Mouse (Mus musculus) olfactory bulb, adult 2 months (tissue): Measurements from ENCODE around the gene Ubr4.

Experiments used
- CTCF ChIP-seq: fragments of 200-500 bp; IDR thresholded peaks from 2 replicates; pipeline ENCODE4 v1.5.1; 2012; ENCODE audit warnings: low read depth, mild to moderate bottlenecking, low read length, moderate library complexity; ENCODE audit not compliant: insufficient read depth
- POLR2A ChIP-seq: fragments of 200-500 bp; IDR thresholded peaks from 2 replicates; pipeline ENCODE4 v1.6.1; 2012; ENCODE audit warnings: mild to moderate bottlenecking, low read depth, low read length, moderate library complexity; ENCODE audit not compliant: insufficient read depth

DNA sequence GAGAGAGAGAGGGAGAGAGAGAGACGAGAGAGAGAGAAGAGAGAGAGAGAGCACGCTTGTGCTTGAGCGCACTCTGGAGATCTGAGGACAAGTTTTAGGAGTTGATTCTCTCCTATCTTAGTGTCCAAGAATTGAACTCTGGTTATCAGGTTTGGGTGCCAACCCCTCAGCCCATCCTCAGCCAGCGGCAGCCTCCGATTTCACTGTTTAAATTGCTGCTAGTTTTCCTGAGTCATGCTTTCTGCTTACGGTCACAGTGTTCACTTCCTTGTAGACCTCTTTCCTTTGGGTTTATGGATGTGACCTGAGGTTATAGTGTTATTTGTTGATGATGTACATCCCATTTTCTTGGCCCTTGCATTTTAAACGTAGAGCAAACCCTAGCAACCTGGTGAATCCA, 29.8 kb downstream of the Ubr4 start:
- TF ChIP-seq CTCF (no peak), POLR2A (no peak)
